8 mouse cellular contexts compared by ENCODE assay signal in the genomic region with DNA sequence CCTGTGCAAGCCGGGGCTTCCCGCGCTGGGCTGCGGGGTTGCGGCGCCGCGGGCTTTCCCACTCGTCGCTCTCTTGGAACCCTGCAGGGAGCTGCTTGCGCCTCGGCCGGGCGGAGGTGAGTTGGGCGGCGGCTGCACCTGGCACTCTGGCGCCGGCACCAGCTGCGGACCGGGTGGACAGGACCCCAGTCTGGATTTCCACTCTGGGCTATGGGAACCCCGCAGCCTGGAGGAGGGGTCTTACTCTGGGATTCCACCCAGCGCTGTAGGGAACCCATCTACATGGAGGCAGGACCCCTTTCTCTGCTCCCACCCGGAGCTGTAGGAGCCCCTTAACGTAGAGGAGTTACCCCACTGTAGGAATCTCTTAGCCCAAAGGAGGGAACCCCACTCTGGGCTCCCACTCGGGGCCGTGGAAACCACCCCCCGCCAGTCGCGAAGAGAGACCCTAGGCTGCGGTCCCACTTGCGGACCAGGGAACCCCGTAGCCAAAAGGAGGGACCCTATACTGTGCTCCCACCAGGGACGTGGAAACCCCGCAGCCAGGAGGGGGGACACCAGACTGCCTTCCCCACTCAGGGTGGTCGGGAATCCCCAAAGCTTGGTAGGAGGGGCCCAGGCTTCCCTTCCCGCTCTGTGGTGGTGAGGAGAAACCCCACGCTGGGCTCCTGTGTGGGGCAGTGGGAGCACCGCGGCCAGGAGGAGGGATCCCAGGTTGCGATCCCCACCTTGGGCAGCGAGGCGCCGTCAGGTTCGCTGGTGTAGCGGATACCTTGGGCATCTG. TPM values are rescaled to one million over a fixed set of nuclear protein-coding genes. Genes with fewer than 3 reads are reported as not detected.
DNase-seq lines count a peak whose midpoint lies in the region; ATAC-seq and TF ChIP-seq lines count a peak whose summit lies in the region.

No protein-coding gene starts in this region.

- intact Hi-C loops in gastrocnemius, postnatal 36 days (cut with DNase I), result no loop called here

- no peak for TF ChIP-seq POLR2A in MEL (IDR thresholded peaks at IDR 0.05; ENCODE audit: control insufficient read depth in 1 of 2, insufficient read depth in 1 of 2, low read depth in 1 of 2, low read length in 2 of 2, poor library complexity in 1 of 2)
- TF ChIP-seq POLR2A in myocyte (IDR thresholded peaks at IDR 0.05; ENCODE audit: insufficient read length, low read depth), result no peak

- no peak overlapping the region for H3K27ac ChIP-seq in MEL (ENCODE audit: control insufficient read depth, low read depth, low read length)
- H3K27ac ChIP-seq in embryonic facial prominence, embryonic 11.5 days (replicated peaks; ENCODE audit: low read depth, low read length), result 0 out of 2 replicates have a peak overlapping the region, but pooled peaks have one; percentile 16
- peak overlapping the region; percentile 75 for H3K27ac ChIP-seq in heart, embryonic 16.5 days (ENCODE audit: low read length)

- TF ChIP-seq RAD21 in MEL (IDR thresholded peaks at IDR 0.05; ENCODE audit: low read depth, low read length), result no peak

- no peaks in the 10 kb centered on the region for H3K27me3 ChIP-seq in MEL (ENCODE audit: control insufficient read depth in 1 of 2, insufficient read depth in 2 of 2, low read length in 2 of 2)
- H3K27me3 ChIP-seq in embryonic facial prominence, embryonic 11.5 days (ENCODE audit: control insufficient read depth, insufficient read depth, low read length), result no peaks in the 10 kb centered on the region
- H3K27me3 ChIP-seq in heart, embryonic 16.5 days (ENCODE audit: control insufficient read depth, insufficient read depth, low read length), result no peaks in the 10 kb centered on the region
- H3K27me3 ChIP-seq in myocyte (ENCODE audit: control insufficient read depth, insufficient read depth, insufficient read length), result no peaks in the 10 kb centered on the region

- no peak for TF ChIP-seq EP300 in MEL (IDR thresholded peaks at IDR 0.05; ENCODE audit: low read depth in 1 of 2, low read length in 2 of 2)

- H3K9me3 ChIP-seq in MEL (replicated peaks; ENCODE audit: insufficient read depth, low read length), result no peaks in the 10 kb centered on the region
- H3K9me3 ChIP-seq in embryonic facial prominence, embryonic 11.5 days (replicated peaks; ENCODE audit: control insufficient read depth, low read length), result no peaks in the 10 kb centered on the region
- H3K9me3 ChIP-seq in heart, embryonic 16.5 days (replicated peaks; ENCODE audit: control insufficient read depth, low read length), result no peaks in the 10 kb centered on the region

- H3K4me1 ChIP-seq in MEL (ENCODE audit: control insufficient read depth in 1 of 2, insufficient read depth in 2 of 2, low read length in 2 of 2), result peaks cover 0 to 5% of the 10 kb centered on the region in 2 experiments; a peak in 2 of 4 replicates
- H3K4me1 ChIP-seq in embryonic facial prominence, embryonic 11.5 days (ENCODE audit: control insufficient read depth, insufficient read depth, low read length), result no peaks in the 10 kb centered on the region; the same call in 1 of the 2 replicates
- H3K4me1 ChIP-seq in heart, embryonic 16.5 days (ENCODE audit: control insufficient read depth, insufficient read depth, low read length), result peaks cover 8% of the 10 kb centered on the region

- H3K4me3 ChIP-seq in MEL (ENCODE audit: control insufficient read depth in 1 of 2, insufficient read depth in 1 of 2, low read depth in 2 of 2, low read length in 2 of 2) (peak overlapping the region; percentile 95 to 97), myocyte (peak overlapping the region; percentile 27)
- peak overlapping the region; percentile 86 for H3K4me3 ChIP-seq in embryonic facial prominence, embryonic 11.5 days (ENCODE audit: low read depth, low read length)
- H3K4me3 ChIP-seq in heart, embryonic 16.5 days (ENCODE audit: low read length), result peak overlapping the region; percentile 80

- H3K36me3 ChIP-seq in MEL (ENCODE audit: control insufficient read depth in 1 of 2, insufficient read depth in 2 of 2, low read length in 2 of 2), result no peaks in the 10 kb centered on the region
- no peaks in the 10 kb centered on the region for H3K36me3 ChIP-seq in embryonic facial prominence, embryonic 11.5 days (replicated peaks; ENCODE audit: control insufficient read depth, insufficient read depth, low read depth, low read length)
- peaks cover 6% of the 10 kb centered on the region for H3K36me3 ChIP-seq in heart, embryonic 16.5 days (ENCODE audit: control insufficient read depth, insufficient read depth)
- H3K36me3 ChIP-seq in myocyte (ENCODE audit: control insufficient read depth, insufficient read depth), result no peaks in the 10 kb centered on the region

- H3ac ChIP-seq in myocyte (ENCODE audit: control insufficient read depth, insufficient read length), result peak overlapping the region; percentile 44

- H3K9ac ChIP-seq in MEL (ENCODE audit: control insufficient read depth, low read depth, low read length, poor library complexity, severe bottlenecking), result peak overlapping the region; percentile 92
- H3K9ac ChIP-seq in embryonic facial prominence, embryonic 11.5 days (replicated peaks; ENCODE audit: low read length), result peak overlapping the region; percentile 71
- H3K9ac ChIP-seq in heart, embryonic 16.5 days (ENCODE audit: low read length), result peak overlapping the region; percentile 86

- peak overlapping the region; percentile 98 for H3K4me2 ChIP-seq in embryonic facial prominence, embryonic 11.5 days (ENCODE audit: low read depth, low read length)
- peak overlapping the region; percentile 100 for H3K4me2 ChIP-seq in heart, embryonic 16.5 days (ENCODE audit: low read depth, low read length)
- H3K4me2 ChIP-seq in myocyte (ENCODE audit: low read depth), result peak overlapping the region; percentile 95

- peak; percentile 9 for DNase-seq in gastrocnemius, adult 18-20 months (ENCODE audit: low spot score)
- DNase-seq in gastrocnemius, postnatal 36 days, result no peak
- peak; percentile 6 for DNase-seq in MEL (ENCODE audit: low read depth, low spot score)
- peak; percentile 19 for DNase-seq in embryonic facial prominence, embryonic 11.5 days (ENCODE audit: low spot score)
- peak; percentile 41 for DNase-seq in liver
- peak; percentile 58 for DNase-seq in thymus, postnatal 4 days

- ATAC-seq in embryonic facial prominence, embryonic 11.5 days (replicated peaks; ENCODE audit: insufficient number of reproducible peaks, low FRiP score, low TSS enrichment, low read depth), result peak; percentile 42
- peak; percentile 16 for ATAC-seq in heart, embryonic 16.5 days (replicated peaks; ENCODE audit: extremely low read depth, insufficient read depth, low FRiP score)

- WGBS in embryonic facial prominence, embryonic 11.5 days, result under 1% methylated on average over 45 of the region's 45 CpGs
- under 1% methylated on average over 45 of the region's 45 CpGs for WGBS in heart, embryonic 16.5 days

- no peak for TF ChIP-seq CTCF in MEL (IDR thresholded peaks at IDR 0.05 in 2 of 3, conservative IDR thresholded peaks at IDR 0.05 in 1 of 3; ENCODE audit: control insufficient read depth in 1 of 3, insufficient read depth in 1 of 3, low read depth in 2 of 3, low read length in 3 of 3, poor library complexity in 1 of 3, severe bottlenecking in 1 of 3)

- peaks cover 3% of the 10 kb centered on the region for H3K79me2 ChIP-seq in MEL (ENCODE audit: control insufficient read depth, insufficient read depth, low read length, poor library complexity)
- H3K79me2 ChIP-seq in myocyte (ENCODE audit: control insufficient read depth, insufficient read depth), result no peaks in the 10 kb centered on the region

TF ChIP-seq in MEL, 35 proteins besides CTCF, POLR2A, EP300 and RAD21 (continues in another document):
- TF ChIP-seq SIN3A (IDR thresholded peaks at IDR 0.05; ENCODE audit: low read length) (no peak), BHLHE40 (IDR thresholded peaks at IDR 0.05; ENCODE audit: borderline replicate concordance, low read depth, low read length) (no peak), KAT2A (conservative IDR thresholded peaks at IDR 0.05; ENCODE audit: low read depth, low read length) (no peak), GATA1 (IDR thresholded peaks at IDR 0.05; ENCODE audit: low read depth, low read length) (no peak), ETS1 (IDR thresholded peaks at IDR 0.05; ENCODE audit: low read depth, low read length) (no peak)

TF ChIP-seq in myocyte, 11 proteins besides CTCF, POLR2A, EP300 and RAD21 (continues in another document):
- TF ChIP-seq MYOG (IDR thresholded peaks at IDR 0.05; ENCODE audit: control insufficient read depth in 1 of 3, insufficient read depth in 1 of 3, insufficient read length in 2 of 3, low read depth in 2 of 3) (peak in 1 of 3 experiments; percentile 54), POLR2AphosphoS2 (IDR thresholded peaks at IDR 0.05; ENCODE audit: insufficient read length, low read depth) (no peak), REST (IDR thresholded peaks at IDR 0.05; ENCODE audit: insufficient read depth, insufficient read length) (no peak)

RNA-seq across cellular contexts. Expression of a gene that starts 0.5 kb away (rescaled TPM):
- total RNA-seq in gastrocnemius, adult 18-20 months (2021), result 1 to 10 TPM; 3.7 to 6.6 TPM
- total RNA-seq in gastrocnemius, postnatal 36 days (2021), result 1 to 10 TPM; 2.7 to 4.6 TPM
- total RNA-seq in MEL (2012; rRNA removed), result 2.5 and 2.7 TPM in 2 replicates
- polyA plus RNA-seq in MEL (2012; ENCODE audit: insufficient read depth in 1 of 2, insufficient read length in 2 of 2, low read depth in 1 of 2, low replicate concordance in 2 of 2, missing spikeins in 1 of 2) (1 to 10 TPM in 1 of 2 experiments, not detected in 1; 3.9 TPM), myocyte (2012; fragmentation: generic; extraction: Trizol) (7.4 TPM)
- polyA plus RNA-seq in embryonic facial prominence, embryonic 11.5 days (2014; fragmentation: Nextera tagmentation; extraction: Ambion mirVana), result 32.2 and 38.2 TPM in 2 replicates
- 10.1 and 12.9 TPM in 2 replicates for polyA plus RNA-seq in heart, embryonic 16.5 days (2015; fragmentation: Nextera tagmentation; extraction: Ambion mirVana)

RNA-seq across cellular contexts. Expression of a gene that starts 0.7 kb away (rescaled TPM):
- 1 to 10 TPM; 7.9 to 8.6 TPM for total RNA-seq in gastrocnemius, adult 18-20 months (2021)
- total RNA-seq in gastrocnemius, postnatal 36 days (2021), result 1 to 10 TPM; 5.8 to 7.0 TPM
- total RNA-seq in MEL (2012; rRNA removed), result 10.0 and 12.6 TPM in 2 replicates
- polyA plus RNA-seq in MEL (2012; ENCODE audit: insufficient read depth in 1 of 2, insufficient read length in 2 of 2, low read depth in 1 of 2, low replicate concordance in 2 of 2, missing spikeins in 1 of 2) (1 to 10 TPM in 1 of 2 experiments, not detected in 1; 9.6 TPM), myocyte (2012; fragmentation: generic; extraction: Trizol) (5.0 TPM)
- 12.3 and 13.5 TPM in 2 replicates for polyA plus RNA-seq in embryonic facial prominence, embryonic 11.5 days (2014; fragmentation: Nextera tagmentation; extraction: Ambion mirVana)
- 7.8 and 9.9 TPM in 2 replicates for polyA plus RNA-seq in heart, embryonic 16.5 days (2015; fragmentation: Nextera tagmentation; extraction: Ambion mirVana)

RNA-seq across cellular contexts. Expression of a gene that starts 29.4 kb away (rescaled TPM):
- total RNA-seq in gastrocnemius, adult 18-20 months (2021), result 1 to 10 TPM; 5.1 to 5.2 TPM
- 1 to 10 TPM; 3.5 to 4.2 TPM for total RNA-seq in gastrocnemius, postnatal 36 days (2021)
- not detected in 2 replicates for total RNA-seq in MEL (2012; rRNA removed)
- not detected for polyA plus RNA-seq in MEL (2012; ENCODE audit: insufficient read depth in 1 of 2, insufficient read length in 2 of 2, low read depth in 1 of 2, low replicate concordance in 2 of 2, missing spikeins in 1 of 2)
- 4.6 and 5.2 TPM in 2 replicates for polyA plus RNA-seq in embryonic facial prominence, embryonic 11.5 days (2014; fragmentation: Nextera tagmentation; extraction: Ambion mirVana)
- 4.4 and 4.7 TPM in 2 replicates for polyA plus RNA-seq in heart, embryonic 16.5 days (2015; fragmentation: Nextera tagmentation; extraction: Ambion mirVana)
- 0.14 TPM for polyA plus RNA-seq in myocyte (2012; fragmentation: generic; extraction: Trizol)

Comparison
In these comparisons a context has a peak if more than half of its experiments do, and no peak if none do; other contexts are left out.
1. DNase-seq: peak in gastrocnemius, adult 18-20 months (single experiment), MEL (single experiment), embryonic facial prominence, embryonic 11.5 days (single experiment), liver (single experiment) and thymus, postnatal 4 days (single experiment); none in gastrocnemius, postnatal 36 days (0 of 2).
2. H3K4me3 ChIP-seq: peak in every context shown above with its lines; median percentile 96 in MEL; 86 in embryonic facial prominence, embryonic 11.5 days; 80 in heart, embryonic 16.5 days; 27 in myocyte.
3. Peak in every context shown above with its lines, with median percentiles within 50 percentile points of each other: H3K9ac ChIP-seq and H3K4me2 ChIP-seq.